Mouse (Mus musculus) kidney, postnatal 0 days (tissue): Measurements from ENCODE around the gene Ifitm5. TPM values are rescaled to one million over a fixed set of nuclear protein-coding genes. Genes with fewer than 3 reads are reported as not detected.

Source experiments
- ATAC-seq: fragments of 200-750 bp; cut with Nextera tagmentation; replicated peaks from 2 replicates; pipeline ENCODE4 v1.8.0; 2017; ENCODE audit warnings: low read depth, moderate number of reproducible peaks, moderate TSS enrichment, moderate library complexity; ENCODE audit not compliant: low FRiP score
- DNase-seq: peaks from one replicate; pipeline ENCODE4 v3.0.0-alpha.2; 2016; ENCODE audit warnings: low spot score
- H3K27ac ChIP-seq: fragments of 300-500 bp; sonication (generic); 2 replicates; pipeline ENCODE4 v1.5.1; 2014; ENCODE audit warnings: mild to moderate bottlenecking
- H3K27me3 ChIP-seq: fragments of 300-500 bp; sonication (generic); 2 replicates; pipeline ENCODE4 v1.6.1; 2014; ENCODE audit warnings: low read length, mixed read lengths; ENCODE audit not compliant: insufficient read depth
- H3K36me3 ChIP-seq: fragments of 300-500 bp; sonication (generic); 2 replicates; pipeline ENCODE4 v1.6.1; 2014; ENCODE audit warnings: low read length, mixed read lengths; ENCODE audit not compliant: insufficient read depth
- H3K4me1 ChIP-seq: fragments of 300-500 bp; sonication (generic); replicated peaks from 2 replicates; pipeline ENCODE4 v1.6.1; 2014; ENCODE audit warnings: antibody characterized with exemption, low read length, mixed read lengths; ENCODE audit not compliant: insufficient read depth
- H3K4me2 ChIP-seq: fragments of 300-500 bp; sonication (generic); 2 replicates; pipeline ENCODE4 v1.6.1; 2014; ENCODE audit warnings: mild to moderate bottlenecking, low read length, moderate library complexity, mixed read lengths
- H3K4me3 ChIP-seq: fragments of 300-500 bp; sonication (generic); replicated peaks from 2 replicates; pipeline ENCODE4 v1.5.1; 2014; ENCODE audit warnings: low read depth, low read length
- H3K9ac ChIP-seq: fragments of 300-500 bp; sonication (generic); 2 replicates; pipeline ENCODE4 v1.6.1; 2014; ENCODE audit warnings: low read depth, low read length
- H3K9me3 ChIP-seq: fragments of 300-500 bp; sonication (generic); replicated peaks from 2 replicates; pipeline ENCODE4 v1.6.1; 2016; ENCODE audit warnings: low read length, inconsistent platforms, mixed read lengths
- CTCF ChIP-seq: IDR thresholded peaks from 2 replicates; pipeline ENCODE4 v1.5.1; 2016; ENCODE audit warnings: antibody characterized with exemption, low read depth, mild to moderate bottlenecking, moderate library complexity
- WGBS: fragments of 180-500 bp; shearing (Covaris S2); extraction: QIAGEN DNeasy Blood & Tissue Kit; methylation state at CpG from one replicate; pipeline ENCODE4 v1.1.7; 2014; 5-methylcytosine and 5-hydroxymethylcytosine counted together
- polyA plus RNA-seq: library from polyadenylated mRNA; unstranded; fragments of >200 nt; fragmentation: Nextera tagmentation; extraction: Ambion mirVana; gene quantifications from 2 replicates; pipeline ENCODE4 v1.2.1, GENCODE M21; 2015

The Ifitm5 gene
- polyA plus RNA-seq, 1 experiment from 2014 or later: 2.2 TPM

DNA sequence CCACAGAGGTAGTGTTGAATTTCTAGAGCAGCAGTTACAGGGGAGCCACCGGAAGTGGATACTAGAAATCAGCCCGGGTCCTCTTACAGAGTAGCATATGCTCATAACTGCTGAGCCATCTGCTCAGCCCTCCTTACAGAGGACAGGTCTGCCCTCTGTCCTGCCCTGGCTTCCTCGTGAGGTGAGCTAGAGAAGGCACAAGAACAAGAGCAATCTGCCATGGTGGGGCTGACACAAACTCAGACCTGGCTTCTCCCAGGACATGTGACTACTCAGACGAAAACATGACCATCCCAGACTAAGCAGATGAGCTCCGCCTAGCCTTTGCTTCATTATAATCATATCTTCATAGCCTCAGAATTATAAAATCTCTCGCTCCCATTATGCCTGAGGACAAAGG lies 1.7 kb upstream of the Ifitm5 start:
- ATAC-seq (no peak), DNase-seq (no peak)
- Histone ChIP-seq H3K9me3 (no peaks in the 10 kb centered on the region), H3K36me3 (0 out of 2 replicates have a peak, but pooled peaks cover 12% of the 10 kb centered on the region), H3K4me2 (no peak overlapping the region), H3K4me1 (peaks cover 32% of the 10 kb centered on the region), H3K27me3 (no peaks in the 10 kb centered on the region), H3K9ac (no peak overlapping the region), H3K4me3 (no peak overlapping the region), H3K27ac (no peak overlapping the region)
- WGBS: 54% methylated on average over 6 of the region's 6 CpGs
- TF ChIP-seq CTCF: no peak

DNA sequence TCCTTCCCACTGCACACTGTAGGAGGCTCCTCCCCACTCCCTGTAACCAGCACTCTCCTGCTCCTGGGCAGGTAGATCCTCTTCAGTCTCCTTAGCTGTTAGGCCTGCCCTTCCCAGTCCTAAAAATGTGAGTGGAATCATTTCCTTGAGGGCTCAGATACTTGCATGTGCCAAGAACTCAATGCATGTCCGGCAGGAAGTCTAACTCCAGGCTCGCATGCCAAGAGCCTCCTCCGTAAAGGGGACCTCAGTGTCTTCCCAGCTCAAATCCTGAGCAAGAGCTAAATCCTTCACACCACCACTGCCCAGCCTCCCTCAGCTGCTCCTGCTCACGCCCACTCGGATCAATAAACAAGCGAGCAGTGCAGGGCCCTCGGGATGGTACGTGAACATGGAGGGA lies 960 bp upstream of the Ifitm5 start:
- Histone ChIP-seq H3K4me1 (peaks cover 26% of the 10 kb centered on the region), H3K4me3 (no peak overlapping the region), H3K9ac (no peak overlapping the region), H3K27me3 (no peaks in the 10 kb centered on the region), H3K27ac (peak overlapping the region; percentile 52), H3K36me3 (0 out of 2 replicates have a peak, but pooled peaks cover 17% of the 10 kb centered on the region), H3K4me2 (no peak overlapping the region; the same call in 1 of the 2 replicates), H3K9me3 (no peaks in the 10 kb centered on the region)
- no peak for TF ChIP-seq CTCF
- ATAC-seq (no peak), DNase-seq (peak; percentile 46)
- 15% methylated on average over 8 of the region's 8 CpGs for WGBS

DNA sequence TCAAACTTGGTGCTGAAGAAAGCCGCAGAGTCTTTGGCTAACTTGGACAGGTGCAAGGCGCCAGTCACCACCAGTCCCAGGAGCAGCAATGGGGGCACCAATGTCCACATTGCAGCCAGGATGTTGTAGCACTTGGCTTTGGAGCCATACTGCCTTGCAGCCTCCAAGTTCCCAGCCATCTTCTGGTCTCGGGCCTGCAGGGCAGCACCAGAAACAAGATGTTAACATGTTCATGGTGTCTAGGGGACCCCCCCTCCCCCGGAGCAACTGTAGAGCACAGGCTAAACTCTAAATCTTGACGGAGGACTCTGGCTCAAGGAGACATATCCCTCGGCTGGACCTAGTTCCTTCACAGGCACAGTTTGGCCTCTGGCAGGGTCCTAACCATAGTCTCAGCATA lies 836 bp downstream of the Ifitm5 start:
- ATAC-seq: no peak
- TF ChIP-seq CTCF: no peak

DNA sequence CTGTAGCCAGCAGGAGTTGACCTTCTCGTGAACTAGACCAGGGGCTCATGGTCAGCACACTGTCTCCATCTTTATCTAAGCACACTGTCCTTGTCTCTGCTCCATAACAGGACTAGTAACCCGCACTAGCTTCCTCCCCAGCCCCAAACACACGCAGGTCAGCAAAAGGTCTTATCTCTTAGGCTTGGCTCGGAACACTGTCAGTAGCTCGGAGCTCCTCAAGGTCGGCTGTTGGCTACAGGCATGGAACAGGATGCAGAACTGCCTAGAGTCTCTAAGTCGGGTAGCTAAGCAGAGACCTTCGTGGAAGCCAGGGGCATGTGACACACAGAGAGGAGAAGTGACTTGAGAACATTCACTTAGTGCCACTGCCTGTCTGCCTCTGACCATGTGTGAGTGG lies 1.9 kb downstream of the Ifitm5 start:
- 86% methylated on average over 8 of the region's 8 CpGs for WGBS
- Histone ChIP-seq H3K4me3 (no peak overlapping the region), H3K4me2 (no peak overlapping the region), H3K27ac (no peak overlapping the region), H3K36me3 (0 out of 2 replicates have a peak, but pooled peaks cover 21% of the 10 kb centered on the region), H3K4me1 (peaks cover 16% of the 10 kb centered on the region), H3K9me3 (no peaks in the 10 kb centered on the region), H3K9ac (no peak overlapping the region), H3K27me3 (no peaks in the 10 kb centered on the region)
- DNase-seq (no peak), ATAC-seq (no peak)
- no peak for TF ChIP-seq CTCF

More for the DNA sequence above, 836 bp downstream of the Ifitm5 start:
- H3K27ac ChIP-seq: no peak overlapping the region
- H3K9ac ChIP-seq: no peak overlapping the region
- 0 out of 2 replicates have a peak, but pooled peaks cover 21% of the 10 kb centered on the region for H3K36me3 ChIP-seq
- 84% methylated on average over 6 of the region's 6 CpGs for WGBS
- H3K9me3 ChIP-seq: no peaks in the 10 kb centered on the region
- no peak overlapping the region for H3K4me2 ChIP-seq
- DNase-seq: no peak
- H3K27me3 ChIP-seq: no peaks in the 10 kb centered on the region
- no peak overlapping the region for H3K4me3 ChIP-seq
- peaks cover 21% of the 10 kb centered on the region for H3K4me1 ChIP-seq

DNA sequence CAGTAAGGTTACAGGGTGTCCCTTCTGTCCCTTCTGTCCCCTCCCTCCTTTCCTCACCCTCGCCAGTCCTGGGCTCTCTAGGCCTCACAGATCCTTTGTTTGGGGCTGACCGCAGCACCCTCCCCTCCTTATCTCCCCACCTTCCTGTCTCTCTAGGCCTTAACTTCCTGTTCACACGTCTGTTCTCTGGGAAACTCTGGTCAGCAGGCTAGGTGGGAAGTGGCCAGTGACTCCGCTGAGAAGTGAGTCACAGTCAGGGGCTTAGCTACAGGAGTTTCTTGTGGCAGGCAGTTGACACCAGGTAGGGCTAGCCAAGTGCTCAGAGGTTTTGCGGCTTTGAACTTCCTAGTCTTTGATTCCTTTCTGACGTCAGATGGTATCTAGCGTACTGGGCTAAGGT lies 3.1 kb downstream of the Ifitm5 start:
- no peak for DNase-seq
- Histone ChIP-seq H3K27ac (peak overlapping the region; percentile 47; the same call in 1 of the 2 replicates), H3K27me3 (no peaks in the 10 kb centered on the region), H3K36me3 (0 out of 2 replicates have a peak, but pooled peaks cover 21% of the 10 kb centered on the region), H3K9ac (no peak overlapping the region), H3K4me3 (no peak overlapping the region), H3K4me2 (no peak overlapping the region), H3K4me1 (peaks cover 16% of the 10 kb centered on the region), H3K9me3 (no peaks in the 10 kb centered on the region)
- TF ChIP-seq CTCF: no peak
- WGBS: 60% methylated on average over 7 of the region's 7 CpGs
- no peak for ATAC-seq

DNA sequence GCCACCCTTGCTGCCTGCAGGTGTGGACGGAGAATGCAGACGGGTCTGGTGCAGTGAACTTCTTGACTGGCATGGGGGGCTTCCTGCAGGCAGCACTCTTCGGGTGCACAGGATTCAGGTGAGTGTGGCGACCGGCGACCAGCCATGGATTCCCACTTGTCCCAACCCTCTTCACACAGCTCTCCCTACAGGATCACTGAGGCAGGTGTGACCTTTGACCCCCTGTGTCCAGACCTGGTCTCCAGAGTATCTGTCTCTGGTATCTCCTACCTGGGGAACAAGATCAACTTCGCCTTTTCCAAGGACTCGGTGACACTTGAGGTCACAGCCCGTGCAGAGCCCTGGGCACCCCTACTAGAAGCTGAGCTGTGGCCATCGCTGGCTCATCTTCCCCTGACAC lies 3.8 kb downstream of the Ifitm5 start:
- 92% methylated on average over 10 of the region's 10 CpGs for WGBS

DNA sequence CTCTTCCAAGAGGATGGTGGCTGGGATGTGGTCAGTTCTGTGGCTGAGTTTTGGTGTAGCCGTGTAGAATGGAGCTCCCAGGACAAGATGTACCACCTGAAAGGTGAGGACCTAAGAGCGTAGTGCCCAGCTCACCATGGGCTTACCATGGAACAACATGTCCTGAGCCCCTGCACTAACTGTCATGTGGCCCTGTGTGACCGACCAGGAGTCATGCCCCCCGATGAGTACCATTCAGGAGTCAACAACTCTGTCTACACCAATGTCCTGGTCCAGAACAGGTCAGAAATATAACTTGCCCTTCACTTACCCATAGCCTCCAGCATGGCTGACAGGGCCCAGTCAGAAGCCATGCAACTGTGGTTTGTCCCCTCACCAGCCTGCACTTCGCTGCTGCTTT lies 4.8 kb downstream of the Ifitm5 start:
- Histone ChIP-seq H3K4me3 (no peak overlapping the region), H3K36me3 (0 out of 2 replicates have a peak, but pooled peaks cover 21% of the 10 kb centered on the region), H3K9ac (no peak overlapping the region), H3K27ac (no peak overlapping the region), H3K27me3 (no peaks in the 10 kb centered on the region), H3K4me2 (no peak overlapping the region), H3K4me1 (peaks cover 1% of the 10 kb centered on the region; the same call in 1 of the 2 replicates), H3K9me3 (no peaks in the 10 kb centered on the region)
- WGBS: 97% methylated on average over 5 of the region's 5 CpGs
- ATAC-seq: no peak
- TF ChIP-seq CTCF: no peak
- no peak for DNase-seq

More for the DNA sequence above, 3.8 kb downstream of the Ifitm5 start:
- no peak for TF ChIP-seq CTCF
- H3K36me3 ChIP-seq: 0 out of 2 replicates have a peak, but pooled peaks cover 21% of the 10 kb centered on the region
- H3K27ac ChIP-seq: peak overlapping the region; percentile 47; the same call in 1 of the 2 replicates
- H3K9ac ChIP-seq: no peak overlapping the region
- DNase-seq (no peak), ATAC-seq (no peak)
- no peaks in the 10 kb centered on the region for H3K27me3 ChIP-seq
- H3K4me2 ChIP-seq: no peak overlapping the region
- peaks cover 12% of the 10 kb centered on the region for H3K4me1 ChIP-seq
- no peak overlapping the region for H3K4me3 ChIP-seq
- H3K9me3 ChIP-seq: no peaks in the 10 kb centered on the region
